Mouse (Mus musculus): ENCODE measurements around the gene Pkhd1. TPM values are rescaled to one million over a fixed set of nuclear protein-coding genes. Genes with fewer than 3 reads are reported as not detected.
A peak's percentile ranks its signal among the peaks of the same experiment; 100 is the strongest.
"Not testable (repeated sequence)": the region's sequence is repeated elsewhere in the genome, so short reads cannot be mapped to it uniquely, and the experiment has no call there.

The Pkhd1 gene
- polyA plus RNA-seq, 1 experiment from 2014 or later, result 0.46 TPM

DNA sequence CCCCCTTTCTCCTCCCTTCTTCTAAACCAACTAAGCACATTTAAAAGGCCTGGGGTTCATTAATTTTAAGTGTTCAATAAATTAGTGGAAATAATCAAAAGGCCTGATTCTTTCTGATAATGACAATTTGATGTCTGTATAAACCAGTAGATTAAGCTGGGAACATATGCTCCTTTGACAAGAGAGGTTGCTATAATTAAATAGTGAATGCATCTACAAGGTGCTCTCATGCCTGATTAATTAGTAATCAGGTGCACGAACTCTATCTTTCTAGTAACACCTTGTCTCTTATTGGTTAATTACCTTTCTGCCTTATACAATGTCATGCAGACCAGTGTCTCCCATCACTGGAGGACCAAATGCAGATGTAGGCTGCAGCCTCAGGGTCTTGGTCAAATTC is 329.2 kb downstream of the Pkhd1 start:
- Histone ChIP-seq H3K9ac (ENCODE audit: low read depth, low read length) (no peak overlapping the region), H3K9me3 (replicated peaks; ENCODE audit: control insufficient read depth, low read length) (no peaks in the 10 kb centered on the region), H3K27me3 (ENCODE audit: control insufficient read depth, insufficient read depth, low read depth, low read length) (no peaks in the 10 kb centered on the region), H3K27ac (ENCODE audit: low read length) (no peak overlapping the region), H3K4me3 (ENCODE audit: low read depth, low read length) (no peak overlapping the region), H3K4me2 (ENCODE audit: low read depth, low read length) (no peak overlapping the region), H3K4me1 (ENCODE audit: control insufficient read depth, low read depth, low read length) (no peaks in the 10 kb centered on the region), H3K36me3 (ENCODE audit: control insufficient read depth, insufficient read depth) (no peaks in the 10 kb centered on the region)
- WGBS (ENCODE audit: insufficient replicate concordance), result 57% methylated on average over 1 of the region's 1 CpGs
- ATAC-seq (ENCODE audit: low read depth), result no peak

DNA sequence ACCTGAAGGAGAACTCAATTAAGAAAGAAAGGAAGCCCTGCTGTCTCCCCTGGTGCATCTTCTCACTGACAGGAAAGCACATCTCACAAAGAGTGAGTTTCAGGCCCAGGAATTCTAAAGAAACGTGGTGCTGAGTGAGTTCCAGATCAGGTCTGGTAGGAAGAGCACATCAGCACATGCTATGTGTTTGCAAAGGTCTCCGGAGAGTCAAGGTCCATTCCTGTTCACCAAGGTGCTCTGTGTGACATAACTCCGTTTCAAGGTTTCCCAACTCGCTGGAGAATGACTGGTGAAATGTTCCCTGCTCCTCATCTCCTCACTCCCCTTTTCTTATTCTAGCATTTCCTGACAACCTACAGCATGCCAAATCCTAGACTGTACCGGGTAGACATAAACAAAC is 357.5 kb downstream of the Pkhd1 start:
- Histone ChIP-seq H3K4me1 (ENCODE audit: control insufficient read depth, low read depth, low read length) (no peaks in the 10 kb centered on the region), H3K9ac (ENCODE audit: low read depth, low read length) (no peak overlapping the region), H3K27ac (ENCODE audit: low read length) (no peak overlapping the region), H3K4me2 (ENCODE audit: low read depth, low read length) (no peak overlapping the region), H3K4me3 (ENCODE audit: low read depth, low read length) (no peak overlapping the region), H3K9me3 (replicated peaks; ENCODE audit: control insufficient read depth, low read length) (no peaks in the 10 kb centered on the region), H3K36me3 (ENCODE audit: control insufficient read depth, insufficient read depth) (no peaks in the 10 kb centered on the region), H3K27me3 (ENCODE audit: control insufficient read depth, insufficient read depth, low read depth, low read length) (no peaks in the 10 kb centered on the region)
- peak; percentile 61 for ATAC-seq (ENCODE audit: low read depth)
- 35% methylated on average over 5 of the region's 5 CpGs for WGBS (ENCODE audit: insufficient replicate concordance)

DNA sequence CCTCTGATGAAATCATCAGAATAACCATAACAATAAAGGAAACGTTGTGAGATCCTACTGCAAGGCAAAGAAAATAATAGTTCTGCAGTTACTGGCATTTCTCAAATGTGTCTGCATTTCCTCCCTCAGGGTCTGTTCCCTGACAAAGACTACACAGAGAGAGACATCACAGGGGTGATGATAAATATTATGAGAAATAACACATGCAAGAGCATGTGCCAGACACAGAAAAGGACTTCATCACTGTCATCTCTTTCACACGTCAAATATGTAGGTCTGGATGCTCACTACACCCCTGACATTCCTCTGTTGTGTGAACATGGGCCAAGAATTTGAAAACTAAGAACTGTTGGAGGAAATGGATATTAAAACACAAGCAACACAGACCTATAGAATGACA is 369.7 kb downstream of the Pkhd1 start:
- WGBS (ENCODE audit: insufficient replicate concordance), result 33% methylated on average over 2 of the region's 2 CpGs
- H3K4me3 ChIP-seq (ENCODE audit: low read depth, low read length), result no peak overlapping the region
- H3K9me3 ChIP-seq (replicated peaks; ENCODE audit: control insufficient read depth, low read length), result no peaks in the 10 kb centered on the region
- H3K4me2 ChIP-seq (ENCODE audit: low read depth, low read length), result no peak overlapping the region
- H3K27me3 ChIP-seq (ENCODE audit: control insufficient read depth, insufficient read depth, low read depth, low read length), result no peaks in the 10 kb centered on the region
- no peak overlapping the region for H3K27ac ChIP-seq (ENCODE audit: low read length)
- no peaks in the 10 kb centered on the region for H3K4me1 ChIP-seq (ENCODE audit: control insufficient read depth, low read depth, low read length)
- H3K36me3 ChIP-seq (ENCODE audit: control insufficient read depth, insufficient read depth), result no peaks in the 10 kb centered on the region
- H3K9ac ChIP-seq (ENCODE audit: low read depth, low read length), result no peak overlapping the region
- ATAC-seq (ENCODE audit: low read depth), result no peak

DNA sequence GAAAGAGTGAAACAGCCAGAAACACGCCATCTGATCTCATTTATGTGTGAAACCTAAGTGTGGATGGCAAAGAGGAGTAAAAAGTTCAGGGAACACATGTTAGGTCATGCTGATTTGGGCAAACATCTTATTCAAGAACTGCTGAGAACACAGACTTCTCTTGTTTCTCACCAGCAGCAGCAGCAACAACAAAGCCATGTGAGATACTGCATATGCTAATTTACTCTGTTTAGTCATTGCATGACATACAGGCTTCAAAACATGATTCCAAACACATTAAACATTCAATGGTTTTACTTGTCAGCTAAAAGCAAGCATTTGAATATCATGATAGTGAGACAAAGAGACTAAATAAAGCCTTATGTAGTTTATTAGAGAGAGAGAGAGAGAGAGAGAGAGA is 401.2 kb downstream of the Pkhd1 start:
- Histone ChIP-seq H3K27me3 (ENCODE audit: control insufficient read depth, insufficient read depth, low read depth, low read length) (no peaks in the 10 kb centered on the region), H3K4me3 (ENCODE audit: low read depth, low read length) (no peak overlapping the region), H3K9me3 (replicated peaks; ENCODE audit: control insufficient read depth, low read length) (no peaks in the 10 kb centered on the region), H3K27ac (ENCODE audit: low read length) (no peak overlapping the region), H3K4me2 (ENCODE audit: low read depth, low read length) (no peak overlapping the region), H3K4me1 (ENCODE audit: control insufficient read depth, low read depth, low read length) (no peaks in the 10 kb centered on the region), H3K36me3 (ENCODE audit: control insufficient read depth, insufficient read depth) (no peaks in the 10 kb centered on the region), H3K9ac (ENCODE audit: low read depth, low read length) (no peak overlapping the region)
- no peak for ATAC-seq (ENCODE audit: low read depth)
- WGBS (ENCODE audit: insufficient replicate concordance), result 29% methylated on average over 1 of the region's 1 CpGs

DNA sequence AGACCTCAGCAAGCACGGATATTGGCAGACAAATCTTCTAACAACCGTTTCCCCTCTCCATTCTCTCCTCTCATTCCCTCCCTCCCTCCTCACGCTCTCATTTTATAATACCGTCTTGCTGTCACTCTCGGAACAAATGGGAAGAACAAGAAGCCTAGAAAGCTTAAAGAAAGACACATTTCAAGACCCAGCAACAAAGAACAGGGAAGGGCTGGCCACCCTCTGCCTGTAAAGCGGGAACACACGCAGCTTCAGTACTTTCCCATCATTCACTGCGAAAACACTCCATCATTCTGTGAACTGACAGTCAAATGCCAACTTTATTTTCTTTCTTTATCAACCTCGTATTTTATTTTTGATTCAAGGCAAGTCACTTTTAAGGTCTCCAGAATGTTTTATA is 427.4 kb downstream of the Pkhd1 start:
- Histone ChIP-seq H3K9ac (ENCODE audit: low read depth, low read length) (no peak overlapping the region), H3K27ac (ENCODE audit: low read length) (no peak overlapping the region), H3K27me3 (ENCODE audit: control insufficient read depth, insufficient read depth, low read depth, low read length) (no peaks in the 10 kb centered on the region), H3K36me3 (ENCODE audit: control insufficient read depth, insufficient read depth) (no peaks in the 10 kb centered on the region), H3K9me3 (replicated peaks; ENCODE audit: control insufficient read depth, low read length) (no peaks in the 10 kb centered on the region), H3K4me3 (ENCODE audit: low read depth, low read length) (no peak overlapping the region), H3K4me2 (ENCODE audit: low read depth, low read length) (no peak overlapping the region), H3K4me1 (ENCODE audit: control insufficient read depth, low read depth, low read length) (no peaks in the 10 kb centered on the region)
- ATAC-seq (ENCODE audit: low read depth), result no peak
- WGBS (ENCODE audit: insufficient replicate concordance), result 49% methylated on average over 9 of the region's 9 CpGs

DNA sequence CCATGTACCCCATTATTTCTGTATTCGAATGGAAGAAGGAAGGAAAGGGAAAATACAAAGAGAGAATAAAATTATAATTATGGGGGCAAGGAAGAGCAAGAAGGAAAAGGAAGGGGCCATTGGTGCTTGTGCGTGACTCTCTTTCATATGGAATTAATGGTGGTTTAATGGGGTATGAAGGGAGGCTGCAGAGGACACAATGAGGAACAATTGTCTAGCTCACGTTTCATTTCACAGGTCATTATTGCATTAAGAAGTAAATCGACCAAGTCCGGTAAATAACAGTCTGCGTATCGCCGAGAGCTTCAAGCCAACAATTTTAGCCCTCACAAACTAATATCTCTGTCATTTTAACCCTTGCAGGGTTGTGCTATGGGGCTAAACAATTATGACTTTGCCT is 437.7 kb downstream of the Pkhd1 start:
- Histone ChIP-seq H3K4me3 (ENCODE audit: low read depth, low read length) (no peak overlapping the region), H3K4me1 (ENCODE audit: control insufficient read depth, low read depth, low read length) (no peaks in the 10 kb centered on the region), H3K9ac (ENCODE audit: low read depth, low read length) (no peak overlapping the region), H3K36me3 (ENCODE audit: control insufficient read depth, insufficient read depth) (no peaks in the 10 kb centered on the region), H3K27me3 (ENCODE audit: control insufficient read depth, insufficient read depth, low read depth, low read length) (no peaks in the 10 kb centered on the region), H3K27ac (ENCODE audit: low read length) (no peak overlapping the region), H3K9me3 (replicated peaks; ENCODE audit: control insufficient read depth, low read length) (no peaks in the 10 kb centered on the region), H3K4me2 (ENCODE audit: low read depth, low read length) (no peak overlapping the region)
- ATAC-seq (ENCODE audit: low read depth), result no peak
- 65% methylated on average over 8 of the region's 8 CpGs for WGBS (ENCODE audit: insufficient replicate concordance)

DNA sequence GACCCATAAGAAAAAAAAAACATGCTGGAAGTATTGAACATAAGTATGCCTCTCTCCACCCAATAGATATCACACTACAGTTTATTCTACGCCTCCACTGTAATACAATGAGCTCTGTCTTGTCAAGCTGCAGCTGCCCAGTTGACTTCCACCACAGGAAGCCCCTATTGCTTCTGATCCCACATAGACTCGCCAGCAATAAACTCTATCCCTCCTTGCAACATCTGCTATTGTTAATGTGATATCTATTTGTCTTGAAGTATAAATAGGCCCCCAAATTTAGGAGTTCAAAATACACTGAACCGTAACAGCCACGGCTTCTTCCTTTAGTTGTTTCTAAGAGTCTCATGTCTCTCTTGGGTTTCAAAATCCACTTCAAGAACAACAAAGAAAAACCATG is 446.7 kb downstream of the Pkhd1 start:
- no peak overlapping the region for H3K27ac ChIP-seq (ENCODE audit: low read length)
- H3K9me3 ChIP-seq (replicated peaks; ENCODE audit: control insufficient read depth, low read length), result no peaks in the 10 kb centered on the region
- H3K4me2 ChIP-seq (ENCODE audit: low read depth, low read length), result no peak overlapping the region
- no peak overlapping the region for H3K4me3 ChIP-seq (ENCODE audit: low read depth, low read length)
- no peak overlapping the region for H3K9ac ChIP-seq (ENCODE audit: low read depth, low read length)
- no peak for ATAC-seq (ENCODE audit: low read depth)
- no peaks in the 10 kb centered on the region for H3K27me3 ChIP-seq (ENCODE audit: control insufficient read depth, insufficient read depth, low read depth, low read length)
- 54% methylated on average over 4 of the region's 4 CpGs for WGBS (ENCODE audit: insufficient replicate concordance)
- H3K36me3 ChIP-seq (ENCODE audit: control insufficient read depth, insufficient read depth), result no peaks in the 10 kb centered on the region
- H3K4me1 ChIP-seq (ENCODE audit: control insufficient read depth, low read depth, low read length), result no peaks in the 10 kb centered on the region

DNA sequence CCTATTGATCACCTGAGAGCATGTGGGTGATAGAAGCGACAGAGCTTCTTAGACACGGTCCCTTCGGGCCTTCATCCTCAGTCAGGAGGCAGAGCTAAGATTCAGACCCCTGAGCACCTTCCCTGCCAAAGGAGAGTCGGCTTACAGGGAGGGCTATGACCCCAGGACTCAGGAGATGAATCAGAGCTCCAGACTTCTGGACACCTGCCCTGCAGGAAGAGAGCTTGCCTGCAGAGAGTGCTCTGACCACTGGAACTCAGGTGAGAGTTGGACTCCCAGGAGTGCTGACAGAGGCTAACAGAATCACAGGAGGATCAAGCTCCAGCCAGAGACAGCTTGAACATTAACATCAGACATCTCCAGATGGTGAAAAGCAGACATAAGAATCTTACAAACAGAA is 467.2 kb downstream of the Pkhd1 start:
- ATAC-seq (ENCODE audit: low read depth); H3K9ac ChIP-seq (ENCODE audit: low read depth, low read length); H3K9me3 ChIP-seq (replicated peaks; ENCODE audit: control insufficient read depth, low read length); H3K4me1 ChIP-seq (ENCODE audit: control insufficient read depth, low read depth, low read length); H3K4me3 ChIP-seq (ENCODE audit: low read depth, low read length); H3K27ac ChIP-seq (ENCODE audit: low read length); H3K36me3 ChIP-seq (ENCODE audit: control insufficient read depth, insufficient read depth); H3K27me3 ChIP-seq (ENCODE audit: control insufficient read depth, insufficient read depth, low read depth, low read length); H3K4me2 ChIP-seq (ENCODE audit: low read depth, low read length): not testable (repeated sequence)
- 46% methylated on average over 4 of the region's 4 CpGs for WGBS (ENCODE audit: insufficient replicate concordance)

DNA sequence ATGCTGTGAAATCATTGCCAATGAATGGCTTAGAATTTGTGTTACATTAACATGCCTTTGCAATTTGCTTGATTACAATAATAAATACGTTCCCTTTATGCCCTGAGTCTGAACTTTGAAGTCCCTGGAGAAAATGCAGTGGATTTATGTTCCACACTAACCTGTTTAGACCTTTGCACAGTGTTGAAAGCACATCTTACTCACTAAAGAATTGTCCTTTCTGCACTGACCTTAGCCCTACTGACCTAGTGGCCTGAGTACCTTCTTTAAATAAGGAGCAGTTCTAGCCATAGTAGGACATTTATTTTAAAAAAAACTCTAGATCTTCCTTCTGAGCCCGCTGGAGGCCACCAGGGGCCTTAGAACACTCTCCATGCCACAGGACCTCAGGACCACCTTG is 467.8 kb downstream of the Pkhd1 start:
- Histone ChIP-seq H3K4me3 (ENCODE audit: low read depth, low read length) (no peak overlapping the region), H3K9me3 (replicated peaks; ENCODE audit: control insufficient read depth, low read length) (no peaks in the 10 kb centered on the region), H3K4me1 (ENCODE audit: control insufficient read depth, low read depth, low read length) (no peaks in the 10 kb centered on the region), H3K27me3 (ENCODE audit: control insufficient read depth, insufficient read depth, low read depth, low read length) (no peaks in the 10 kb centered on the region), H3K4me2 (ENCODE audit: low read depth, low read length) (no peak overlapping the region), H3K9ac (ENCODE audit: low read depth, low read length) (no peak overlapping the region), H3K36me3 (ENCODE audit: control insufficient read depth, insufficient read depth) (no peaks in the 10 kb centered on the region), H3K27ac (ENCODE audit: low read length) (no peak overlapping the region)
- peak; percentile 27; the same call in 1 of the 2 replicates for ATAC-seq (ENCODE audit: low read depth)
- WGBS (ENCODE audit: insufficient replicate concordance), result 43% methylated on average over 2 of the region's 2 CpGs

DNA sequence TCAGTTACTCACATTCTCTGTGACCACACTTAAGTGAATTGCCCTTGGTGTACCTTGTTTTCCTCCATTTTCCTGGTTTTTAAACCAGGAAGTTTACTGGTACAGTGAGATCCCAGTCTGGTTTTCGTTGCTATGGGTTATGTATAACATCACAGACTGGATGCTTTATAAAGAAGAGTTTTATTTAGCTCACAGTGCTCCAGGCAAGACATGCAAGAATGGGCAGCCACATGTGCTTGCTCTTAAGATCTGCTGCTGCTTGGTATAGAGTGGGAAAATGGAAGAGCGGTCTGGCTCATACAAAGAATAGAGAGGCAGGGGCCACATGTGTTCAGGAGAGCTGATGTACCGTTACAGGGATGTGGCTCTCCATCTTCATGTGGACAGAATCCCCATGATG is 481.7 kb downstream of the Pkhd1 start:
- Histone ChIP-seq H3K4me1 (ENCODE audit: control insufficient read depth, low read depth, low read length) (no peaks in the 10 kb centered on the region), H3K36me3 (ENCODE audit: control insufficient read depth, insufficient read depth) (no peaks in the 10 kb centered on the region), H3K27ac (ENCODE audit: low read length) (no peak overlapping the region), H3K4me3 (ENCODE audit: low read depth, low read length) (no peak overlapping the region), H3K27me3 (ENCODE audit: control insufficient read depth, insufficient read depth, low read depth, low read length) (no peaks in the 10 kb centered on the region), H3K4me2 (ENCODE audit: low read depth, low read length) (no peak overlapping the region), H3K9me3 (replicated peaks; ENCODE audit: control insufficient read depth, low read length) (no peaks in the 10 kb centered on the region), H3K9ac (ENCODE audit: low read depth, low read length) (no peak overlapping the region)
- WGBS (ENCODE audit: insufficient replicate concordance), result 66% methylated on average over 3 of the region's 3 CpGs
- no peak for ATAC-seq (ENCODE audit: low read depth)

All from liver, embryonic 16.5 days (tissue).